Mouse (Mus musculus): Measurements from ENCODE around the gene Dynlrb2.

Dynlrb2 gene

DNA sequence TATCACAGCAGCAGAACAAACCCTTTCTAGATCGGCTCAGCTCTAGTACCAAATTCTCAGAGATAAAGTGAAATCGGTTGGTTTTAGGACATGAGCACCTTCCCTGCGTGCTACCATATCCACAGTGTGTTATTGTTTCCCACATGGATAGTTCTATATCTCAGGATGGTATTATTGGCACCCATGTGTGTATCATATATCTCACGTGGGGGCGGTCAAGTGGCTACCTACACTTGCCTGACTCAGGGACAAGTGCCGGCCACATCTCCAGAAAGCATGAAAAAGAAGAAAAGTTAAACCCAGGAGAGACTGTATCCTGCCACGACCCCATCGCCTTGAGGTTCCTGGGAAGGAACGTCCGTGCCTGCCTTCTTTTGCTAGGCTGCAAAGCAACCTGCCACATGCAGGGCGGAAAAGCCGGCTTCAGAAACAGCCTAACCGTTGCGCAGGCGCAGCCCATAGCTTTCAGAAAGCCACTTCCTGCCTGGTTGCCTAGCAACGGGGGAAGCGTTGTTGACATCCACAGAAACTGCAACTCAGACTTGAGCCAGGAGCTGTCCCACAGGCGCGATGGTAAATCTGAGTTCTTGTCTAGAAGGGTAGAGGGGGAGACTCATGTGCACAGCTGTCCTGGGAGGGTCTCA lies at the start of gene Dynlrb2:
TSS of gene Dynlrb2 (plus strand) at position 498 of the 644 bp plus-strand sequence.
- peak; percentile 98 for ATAC-seq (ENCODE audit: low TSS enrichment)

GRCm38 (mm10) chr8:116458569-116458968 lies 46.2 kb upstream of the Dynlrb2 start:
- ATAC-seq (ENCODE audit: low TSS enrichment), result no peak

DNA sequence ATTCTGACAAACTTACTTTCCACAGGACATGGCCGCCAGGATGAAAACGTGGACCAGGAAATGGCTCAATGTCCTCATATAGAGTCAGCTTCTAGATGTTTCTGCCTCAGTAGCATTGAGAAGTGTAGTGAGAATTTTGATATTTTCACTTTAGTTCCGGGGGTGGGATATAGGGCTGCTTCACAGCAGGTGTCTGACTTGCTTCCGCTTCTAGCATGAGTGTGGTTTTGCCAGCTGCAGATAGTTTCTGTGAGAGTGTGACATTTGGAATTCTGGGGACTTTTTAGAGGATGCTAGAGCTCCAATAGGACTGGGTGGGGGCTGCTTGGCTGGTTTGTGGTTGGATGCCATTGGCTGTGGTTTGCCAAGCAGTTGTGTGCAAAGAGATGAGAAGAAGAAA lies 43.3 kb upstream of the Dynlrb2 start:
- ATAC-seq (ENCODE audit: low TSS enrichment), result no peak

GRCm38 (mm10) chr8:116466586-116466985 lies 38.2 kb upstream of the Dynlrb2 start:
- ATAC-seq (ENCODE audit: low TSS enrichment), result no peak

- ATAC-seq (ENCODE audit: low TSS enrichment), result no peak
These were observed 37.7 kb upstream of the Dynlrb2 start for GRCm38 (mm10) chr8:116467027-116467426.

DNA sequence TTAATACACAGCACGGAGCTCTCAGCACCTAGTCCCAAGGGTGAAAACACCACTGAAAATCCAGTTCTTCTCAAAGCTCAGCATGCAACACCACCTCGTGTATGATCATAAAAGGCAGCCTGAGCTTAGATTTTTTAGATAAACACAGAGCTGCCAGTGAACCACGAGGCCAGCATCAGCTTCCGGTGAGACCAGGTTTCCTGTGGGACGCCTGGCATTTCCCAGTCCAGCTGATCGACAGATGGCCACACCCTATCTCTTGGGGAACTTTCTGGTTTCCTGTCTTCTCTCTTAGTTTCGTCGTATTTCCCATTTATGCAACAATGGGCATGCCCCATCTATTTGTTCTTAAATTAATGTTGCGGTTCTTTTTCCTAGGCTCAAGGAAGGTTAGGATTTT lies 26.8 kb upstream of the Dynlrb2 start:
- no peak for ATAC-seq (ENCODE audit: low TSS enrichment)

GRCm38 (mm10) chr8:116478681-116479080 lies 26.1 kb upstream of the Dynlrb2 start:
- no peak for ATAC-seq (ENCODE audit: low TSS enrichment)

- peak; percentile 91 for ATAC-seq (ENCODE audit: low TSS enrichment)
These were observed 23.9 kb upstream of the Dynlrb2 start for GRCm38 (mm10) chr8:116480894-116481293.

DNA sequence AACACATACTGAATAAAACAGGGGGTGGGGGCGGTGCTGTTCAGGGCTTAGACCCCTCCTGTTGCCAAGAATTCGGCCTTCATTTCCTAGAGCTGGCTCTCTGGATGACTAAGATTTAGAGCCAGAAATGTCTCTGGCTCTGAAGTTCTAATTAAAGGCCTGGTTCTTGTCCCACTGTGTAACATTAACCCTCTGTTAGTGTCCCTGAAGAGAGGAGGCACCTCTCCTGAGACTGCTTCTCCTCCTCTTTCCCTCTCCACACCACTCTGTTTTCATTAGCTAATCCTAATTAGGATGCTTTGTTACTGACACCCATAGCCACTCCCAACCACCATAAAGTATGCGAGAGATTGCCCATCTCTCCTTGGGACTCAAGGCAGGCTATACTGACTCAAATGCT lies 22.0 kb upstream of the Dynlrb2 start:
- no peak for ATAC-seq (ENCODE audit: low TSS enrichment)

DNA sequence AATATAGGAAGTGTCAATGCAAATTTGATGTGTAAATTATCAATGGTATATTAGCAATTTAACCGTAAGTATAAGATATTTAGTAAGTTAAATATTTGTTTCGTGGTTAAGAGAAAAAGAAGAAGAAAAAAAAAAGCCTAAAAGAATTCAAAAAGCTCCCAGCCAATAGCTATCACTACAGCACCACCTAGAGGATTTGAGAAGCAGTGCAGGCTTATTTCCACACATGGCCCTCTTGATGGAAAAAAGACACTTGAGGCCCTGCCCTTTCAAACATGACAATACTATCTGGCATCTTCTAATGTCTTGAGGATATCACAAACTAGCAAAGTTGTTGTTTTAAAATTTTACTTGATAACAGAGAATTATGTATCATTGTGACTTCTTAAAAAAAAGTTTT lies 20.7 kb upstream of the Dynlrb2 start:
- ATAC-seq (ENCODE audit: low TSS enrichment), result no peak

DNA sequence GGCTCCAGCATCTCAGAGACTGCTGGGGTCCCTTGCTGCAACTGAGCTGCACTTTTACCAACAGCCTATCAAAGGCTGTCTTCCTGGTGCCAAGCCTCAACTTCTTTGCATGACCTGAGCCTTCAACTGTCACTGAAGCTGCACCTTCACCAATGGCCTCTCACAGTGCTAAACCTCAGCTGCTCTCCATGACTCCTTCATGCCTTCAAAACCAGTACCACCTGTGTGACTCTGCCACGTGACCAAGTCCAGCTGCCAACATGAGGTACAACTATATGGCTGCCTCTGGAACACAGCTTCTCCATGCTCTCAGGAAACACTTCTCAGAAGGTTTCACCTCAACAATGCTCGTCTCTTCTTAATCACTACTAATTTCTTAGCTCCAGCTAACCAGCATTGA lies 16.2 kb upstream of the Dynlrb2 start:
- no peak for ATAC-seq (ENCODE audit: low TSS enrichment)

DNA sequence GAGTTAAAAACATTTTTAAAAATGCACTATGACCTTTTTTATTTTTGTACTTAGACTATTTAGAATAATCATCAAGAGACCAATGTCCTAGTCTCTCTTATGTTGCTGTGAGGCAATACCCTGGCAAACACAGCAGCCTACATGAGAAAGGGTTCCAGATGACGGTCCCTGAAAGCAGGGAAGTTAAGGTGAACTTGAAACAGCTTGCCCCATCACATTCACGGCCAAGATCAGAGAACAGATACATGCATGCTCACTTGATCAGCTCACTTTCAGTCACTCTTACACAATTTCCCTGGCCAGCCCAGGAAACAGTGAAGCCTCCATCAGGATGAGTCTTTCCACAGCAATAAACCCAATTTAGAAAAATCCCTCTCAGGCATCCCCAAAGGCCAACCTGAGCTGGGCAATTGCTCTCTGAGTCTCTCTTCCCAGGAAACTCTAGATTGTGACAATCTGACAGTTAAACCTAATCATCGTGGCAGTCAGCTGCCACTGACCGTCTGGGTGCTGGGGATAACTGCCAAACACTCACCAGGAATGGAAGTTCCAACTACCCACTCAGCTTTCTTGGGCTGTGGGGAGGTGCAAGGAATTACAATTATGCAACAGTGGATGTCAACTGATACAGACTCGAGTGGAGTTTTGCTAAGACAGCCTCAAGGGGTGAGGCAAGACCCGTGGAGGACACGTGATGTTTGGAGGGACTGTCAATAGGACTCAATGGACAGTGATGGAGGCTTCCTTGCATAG lies 4.5 kb upstream of the Dynlrb2 start:
- peak; percentile 62 for ATAC-seq (ENCODE audit: low TSS enrichment)

- no peak for ATAC-seq (ENCODE audit: low TSS enrichment)
These were observed 3.9 kb downstream of the Dynlrb2 start for GRCm38 (mm10) chr8:116508721-116509120.

DNA sequence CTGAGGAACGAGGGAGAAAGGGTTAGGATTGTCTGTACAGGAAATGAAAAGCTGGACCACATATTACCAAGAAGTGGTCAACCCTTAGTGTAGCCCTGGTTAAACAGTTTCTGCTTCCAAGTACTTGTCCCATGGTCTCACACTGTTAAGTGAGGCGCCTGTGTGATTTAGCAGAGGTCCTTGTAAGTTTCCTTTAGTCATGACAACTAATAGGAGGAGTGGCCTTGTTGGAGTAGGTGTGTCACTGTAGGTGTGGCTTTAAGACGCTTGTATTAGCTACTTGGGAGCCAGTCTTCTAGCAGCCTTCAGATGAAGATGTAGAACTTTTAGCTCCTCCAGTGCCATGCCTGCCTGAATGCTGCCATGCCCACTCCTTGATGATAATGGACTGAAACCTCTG lies 4.5 kb downstream of the Dynlrb2 start:
- no peak for ATAC-seq (ENCODE audit: low TSS enrichment)

- no peak for ATAC-seq (ENCODE audit: low TSS enrichment)
These were observed 14.9 kb downstream of the Dynlrb2 start for GRCm38 (mm10) chr8:116519676-116520075.

DNA sequence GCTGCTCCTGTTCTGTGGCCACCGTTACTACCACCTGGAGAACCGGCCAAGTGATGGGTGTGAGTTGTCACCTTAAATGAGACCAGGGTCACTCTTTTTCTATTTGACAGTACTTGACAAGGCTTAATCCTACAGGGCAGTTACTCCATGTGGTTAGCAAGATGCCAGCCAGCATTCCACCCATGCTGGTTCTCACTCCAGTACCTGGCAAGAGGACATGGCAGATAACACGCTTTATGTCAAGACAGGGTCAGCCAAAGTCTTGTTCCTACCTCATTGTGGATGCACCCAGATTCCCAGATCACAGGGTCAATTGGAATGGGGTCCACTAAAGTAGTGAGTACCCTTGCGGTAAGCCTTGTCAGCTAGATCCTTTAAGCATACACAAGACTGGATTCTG lies 16.4 kb downstream of the Dynlrb2 start:
- ATAC-seq (ENCODE audit: low TSS enrichment), result no peak

DNA sequence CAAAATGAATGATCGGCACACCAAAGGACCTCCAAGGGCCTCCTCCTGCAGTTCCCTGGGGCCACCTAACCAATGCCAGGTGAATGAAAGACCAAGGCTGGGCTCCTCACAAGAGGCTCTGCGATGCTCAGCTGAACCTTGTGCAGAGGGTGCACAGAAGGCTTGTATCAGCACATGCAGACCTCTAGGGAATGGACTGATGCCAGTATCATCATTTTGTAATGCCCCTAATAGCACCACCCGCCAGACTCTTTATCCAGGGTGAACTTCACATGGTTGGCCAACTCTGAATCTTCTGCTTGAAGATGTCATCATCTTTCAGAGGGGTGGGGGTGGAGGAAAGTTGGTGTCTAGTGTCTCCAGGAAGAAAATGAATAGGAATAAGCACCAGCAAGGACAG lies 16.9 kb downstream of the Dynlrb2 start:
- ATAC-seq (ENCODE audit: low TSS enrichment), result no peak

GRCm38 (mm10) chr8:116522104-116522767 lies 17.5 kb downstream of the Dynlrb2 start:
- ATAC-seq (ENCODE audit: low TSS enrichment), result peak; percentile 59

GRCm38 (mm10) chr8:116524915-116525314 lies 20.1 kb downstream of the Dynlrb2 start:
- ATAC-seq (ENCODE audit: low TSS enrichment), result no peak

- ATAC-seq (ENCODE audit: low TSS enrichment), result no peak
These were observed 24.0 kb downstream of the Dynlrb2 start for GRCm38 (mm10) chr8:116528736-116529135.

GRCm38 (mm10) chr8:116533081-116533480 lies 28.3 kb downstream of the Dynlrb2 start:
- ATAC-seq (ENCODE audit: low TSS enrichment), result no peak

DNA sequence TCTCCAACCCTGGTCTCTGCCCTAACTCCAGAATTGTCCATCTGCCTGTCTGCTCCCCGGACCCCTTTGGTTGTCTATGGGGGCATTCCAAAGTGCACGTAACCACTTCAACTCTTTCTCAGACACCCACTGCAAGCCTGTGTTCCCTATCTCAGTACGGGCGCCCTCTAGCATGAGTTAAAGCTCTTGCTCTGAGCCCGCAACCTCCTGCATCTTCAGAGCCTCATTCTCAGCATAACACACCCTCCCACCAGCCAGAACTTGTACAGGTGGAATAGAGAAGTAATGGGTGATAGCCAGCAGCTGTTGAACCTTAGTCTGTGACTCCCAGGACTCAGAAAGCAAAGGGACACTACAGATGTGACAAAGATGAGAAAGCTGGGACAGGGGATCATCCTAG lies 32.0 kb downstream of the Dynlrb2 start:
- ATAC-seq (ENCODE audit: low TSS enrichment), result no peak

- no peak for ATAC-seq (ENCODE audit: low TSS enrichment)
These were observed 34.0 kb downstream of the Dynlrb2 start for GRCm38 (mm10) chr8:116538763-116539162.

Data from frontal cortex, adult (tissue).